Mouse (Mus musculus): ENCODE measurements at regions not wholly inside any gene's neighbourhood (a gene's known extent, or its start where the extent isn't known, plus 50 kb on each side); places are given as distances from the start of the nearest gene placed in this dataset.
A peak's percentile ranks its signal among the peaks of the same experiment; 100 is the strongest.

- Histone ChIP-seq H3K9me3 (ENCODE audit: control insufficient read depth, low read length) (no peaks in the 10 kb centered on the region), H3K27me3 (replicated peaks; ENCODE audit: control insufficient read depth, insufficient read depth, low read length) (no peaks in the 10 kb centered on the region), H3K4me2 (ENCODE audit: low read depth, low read length) (no peak overlapping the region), H3K4me3 (ENCODE audit: low read depth, low read length) (no peak overlapping the region), H3K9ac (ENCODE audit: low read depth, low read length) (no peak overlapping the region), H3K27ac (replicated peaks; ENCODE audit: low read depth, low read length) (no peak overlapping the region), H3K36me3 (ENCODE audit: control insufficient read depth, insufficient read depth, low read length) (no peaks in the 10 kb centered on the region), H3K4me1 (ENCODE audit: control insufficient read depth, insufficient read depth, low read length) (no peaks in the 10 kb centered on the region)
- 78% methylated on average over 3 of the region's 3 CpGs for WGBS
- DNase-seq (ENCODE audit: low spot score) (peak; percentile 9), ATAC-seq (ENCODE audit: low read depth) (no peak)
These were observed 667.3 kb upstream of the Nudt12 start for GRCm38 (mm10) chr17:59680511-59680910.

DNA sequence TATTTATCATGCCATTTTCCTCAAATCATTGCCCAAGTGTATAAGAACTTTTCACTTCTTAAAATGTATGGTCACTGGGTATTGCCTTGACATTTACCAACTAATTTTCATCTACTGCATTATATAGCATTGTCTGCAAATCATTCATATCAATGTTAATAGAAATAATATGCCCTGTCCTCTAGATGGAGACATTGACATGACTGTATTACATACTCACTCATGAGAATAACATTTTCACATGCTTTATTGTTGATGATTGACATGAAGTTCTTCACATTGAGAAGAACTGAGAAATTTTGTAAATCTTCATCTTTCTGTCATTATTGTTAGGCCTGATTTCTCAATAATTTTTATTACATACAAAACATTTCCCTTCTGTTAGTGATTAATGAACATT is 629.4 kb upstream of the Nudt12 start:
- DNase-seq (ENCODE audit: low spot score) (peak; percentile 17), ATAC-seq (ENCODE audit: low read depth) (no peak)
- Histone ChIP-seq H3K27ac (replicated peaks; ENCODE audit: low read depth, low read length) (no peak overlapping the region), H3K4me1 (ENCODE audit: control insufficient read depth, insufficient read depth, low read length) (no peaks in the 10 kb centered on the region), H3K4me3 (ENCODE audit: low read depth, low read length) (no peak overlapping the region), H3K4me2 (ENCODE audit: low read depth, low read length) (no peak overlapping the region), H3K9me3 (ENCODE audit: control insufficient read depth, low read length) (no peaks in the 10 kb centered on the region), H3K27me3 (replicated peaks; ENCODE audit: control insufficient read depth, insufficient read depth, low read length) (no peaks in the 10 kb centered on the region), H3K9ac (ENCODE audit: low read depth, low read length) (no peak overlapping the region), H3K36me3 (ENCODE audit: control insufficient read depth, insufficient read depth, low read length) (no peaks in the 10 kb centered on the region)
